Mouse (Mus musculus) liver, adult 2 months (tissue): Measurements from ENCODE around the gene Gabra5. TPM values are rescaled to one million over a fixed set of nuclear protein-coding genes. Genes with fewer than 3 reads are reported as not detected.

Experiments used
- DNase-seq: peaks from one replicate; pipeline ENCODE4 v3.0.0-alpha.2; 2011; ENCODE audit warnings: low read depth, low spot score; ENCODE audit errors: extremely low read depth
- H3K27ac ChIP-seq: fragments of 200-500 bp; replicated peaks from 2 replicates; pipeline ENCODE4 v1.5.1; 2012; ENCODE audit warnings: low read depth, mild to moderate bottlenecking, control low read depth, inconsistent platforms, low read length; ENCODE audit not compliant: insufficient read depth
- H3K27me3 ChIP-seq: fragments of 200-500 bp; 2 replicates; pipeline ENCODE4 v1.6.1; 2012; ENCODE audit warnings: mild to moderate bottlenecking, moderate library complexity, low read length, inconsistent platforms; ENCODE audit not compliant: control insufficient read depth, insufficient read depth
- H3K36me3 ChIP-seq: fragments of 200-500 bp; 2 replicates; pipeline ENCODE4 v1.6.1; 2012; ENCODE audit warnings: low read length, inconsistent platforms; ENCODE audit not compliant: control insufficient read depth, insufficient read depth
- H3K4me1 ChIP-seq: fragments of 200-500 bp; 2 replicates; pipeline ENCODE4 v1.6.1; 2011; ENCODE audit warnings: low read length; ENCODE audit not compliant: control insufficient read depth, insufficient read depth
- H3K4me3 ChIP-seq: fragments of 200-500 bp; 2 replicates; pipeline ENCODE4 v1.5.1; 2011; ENCODE audit warnings: low read depth, mild to moderate bottlenecking, control low read depth, low read length, moderate library complexity; ENCODE audit not compliant: insufficient read depth
- H3K79me2 ChIP-seq: fragments of 200-500 bp; 2 replicates; pipeline ENCODE4 v1.6.1; 2012; ENCODE audit warnings: inconsistent platforms, mild to moderate bottlenecking, low read length, moderate library complexity; ENCODE audit not compliant: control insufficient read depth, insufficient read depth
- H3K9ac ChIP-seq: fragments of 200-500 bp; 2 replicates; pipeline ENCODE4 v1.6.1; 2012; ENCODE audit warnings: low read depth, mild to moderate bottlenecking, control low read depth, inconsistent platforms, low read length
- CTCF ChIP-seq: fragments of 200-500 bp; IDR thresholded peaks from 2 replicates; pipeline ENCODE4 v1.5.1; 2011; ENCODE audit warnings: low read depth, low read length, control low read depth
- POLR2A ChIP-seq: fragments of 200-500 bp; IDR thresholded peaks from 2 replicates; pipeline ENCODE4 v1.6.1; 2011; ENCODE audit warnings: low read length, control low read depth; ENCODE audit not compliant: insufficient read depth; ENCODE audit errors: extremely low read depth
- whole genome bisulfite sequencing: fragments of 180-500 bp; shearing (Covaris S2); methylation state at CpG from one replicate; pipeline ENCODE4 v1.1.7; 2018; 5-methylcytosine and 5-hydroxymethylcytosine counted together
- polyA plus RNA-seq: library from polyadenylated mRNA; depleted of rRNA; stranded (reverse); fragments of >200 nt; gene quantifications from 2 replicates; pipeline ENCODE4 v1.2.3, GENCODE M21; 2012; rRNA removed
- total RNA-seq: library from RNA; depleted of rRNA; stranded (reverse); fragments of >200 nt; gene quantifications from 2 replicates; pipeline ENCODE4 v1.2.3, GENCODE M21; 2014; rRNA removed

The Gabra5 gene
- total RNA-seq (not detected in 2 replicates), polyA plus RNA-seq (not detected in 2 replicates)

DNA sequence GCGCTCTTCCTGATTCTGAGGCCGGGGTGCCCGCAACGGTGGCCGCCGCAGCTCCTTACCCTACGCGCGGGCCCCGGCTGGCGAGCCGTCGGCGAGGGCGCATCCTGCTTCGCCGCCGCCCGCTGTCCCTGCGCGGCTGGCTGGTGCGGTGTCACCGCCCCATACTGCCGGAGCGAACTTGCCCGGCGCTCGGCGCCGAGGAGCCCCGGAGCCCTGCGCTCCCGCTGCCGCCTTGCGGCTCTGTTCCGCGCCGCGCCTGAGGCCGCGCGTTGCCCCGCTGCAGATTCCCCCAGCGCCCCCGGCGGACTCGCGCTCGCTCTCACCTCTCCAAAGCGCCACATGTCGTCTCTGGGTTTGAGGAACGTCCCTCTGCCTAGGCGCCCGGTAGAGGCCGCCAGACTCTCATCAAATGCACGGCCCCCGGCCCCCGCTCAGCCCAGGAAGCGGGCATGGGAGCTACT lies at the start of gene Gabra5:
Gene Gabra5, minus strand, starts transcription at position 379 of the 461 bp plus-strand sequence.
- no peak within 1 kb of the TSS for H3K27ac ChIP-seq
- no peak for DNase-seq
- H3K27me3 ChIP-seq: peaks cover 6% of the 10 kb centered on the region; the same call in 1 of the 2 replicates
- 2% methylated on average over 58 of the region's 59 CpGs for WGBS
- TF ChIP-seq CTCF (no peak), POLR2A (no peak)
- no peak within 1 kb of the TSS for H3K4me3 ChIP-seq
- H3K4me1 ChIP-seq: no peaks in the 10 kb centered on the region
- H3K79me2 ChIP-seq: no peaks in the 10 kb centered on the region
- H3K36me3 ChIP-seq: no peaks in the 10 kb centered on the region
- H3K9ac ChIP-seq: no peak within 1 kb of the TSS

DNA sequence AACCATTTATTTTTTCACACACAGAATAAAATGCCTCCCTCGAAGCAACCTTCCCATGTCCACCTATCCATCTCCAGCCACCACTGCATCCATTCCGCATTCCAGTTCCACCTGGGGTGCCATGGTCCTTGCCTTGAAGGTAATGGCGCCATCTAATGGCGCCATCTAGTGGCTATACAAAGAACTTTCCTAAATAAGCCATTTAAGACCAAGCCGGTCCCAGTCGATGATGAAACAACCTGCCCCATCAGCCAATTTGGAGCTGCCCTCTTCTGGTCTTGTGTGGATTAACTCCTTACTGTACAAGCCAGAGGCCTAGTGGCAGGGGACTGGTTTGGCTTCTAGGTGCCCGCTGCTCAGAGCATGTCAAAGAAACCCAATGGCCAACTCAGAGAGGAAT lies 28.7 kb upstream of the Gabra5 start:
- no peaks in the 10 kb centered on the region for H3K4me1 ChIP-seq
- no peaks in the 10 kb centered on the region for H3K36me3 ChIP-seq
- H3K9ac ChIP-seq: no peak overlapping the region
- H3K4me3 ChIP-seq: no peak overlapping the region
- DNase-seq: peak; percentile 50
- H3K27me3 ChIP-seq: no peaks in the 10 kb centered on the region; the same call in 1 of the 2 replicates
- no peaks in the 10 kb centered on the region for H3K79me2 ChIP-seq
- no peak overlapping the region for H3K27ac ChIP-seq
- WGBS: 20% methylated on average over 7 of the region's 7 CpGs
- peak; percentile 44 for TF ChIP-seq CTCF
- no peak for TF ChIP-seq POLR2A

DNA sequence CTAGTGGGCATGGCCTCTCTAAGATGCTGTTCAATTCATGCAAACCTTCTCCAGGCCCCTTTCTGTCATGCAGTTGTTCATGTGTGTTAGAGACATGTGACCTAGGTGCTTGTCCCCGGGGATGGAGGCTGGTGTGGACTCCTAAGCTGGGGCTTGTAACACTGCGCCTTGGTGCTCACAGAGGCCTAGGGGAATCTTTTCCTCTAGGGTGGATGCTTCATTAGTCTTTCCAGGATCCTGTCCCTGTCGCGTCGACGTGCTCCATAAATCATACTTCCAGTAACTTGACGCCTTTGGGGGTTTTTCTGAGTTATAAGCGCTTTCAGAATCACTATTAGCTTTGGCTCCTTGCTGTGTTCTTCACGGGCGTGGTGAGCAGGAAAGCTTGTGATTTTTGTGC lies 22.8 kb upstream of the Gabra5 start:
- H3K4me1 ChIP-seq: no peaks in the 10 kb centered on the region
- no peak overlapping the region for H3K27ac ChIP-seq
- no peaks in the 10 kb centered on the region for H3K79me2 ChIP-seq
- no peaks in the 10 kb centered on the region for H3K36me3 ChIP-seq
- no peak overlapping the region for H3K4me3 ChIP-seq
- H3K27me3 ChIP-seq: no peaks in the 10 kb centered on the region
- WGBS: 82% methylated on average over 10 of the region's 10 CpGs
- DNase-seq: no peak
- TF ChIP-seq POLR2A (no peak), CTCF (no peak)
- H3K9ac ChIP-seq: no peak overlapping the region

DNA sequence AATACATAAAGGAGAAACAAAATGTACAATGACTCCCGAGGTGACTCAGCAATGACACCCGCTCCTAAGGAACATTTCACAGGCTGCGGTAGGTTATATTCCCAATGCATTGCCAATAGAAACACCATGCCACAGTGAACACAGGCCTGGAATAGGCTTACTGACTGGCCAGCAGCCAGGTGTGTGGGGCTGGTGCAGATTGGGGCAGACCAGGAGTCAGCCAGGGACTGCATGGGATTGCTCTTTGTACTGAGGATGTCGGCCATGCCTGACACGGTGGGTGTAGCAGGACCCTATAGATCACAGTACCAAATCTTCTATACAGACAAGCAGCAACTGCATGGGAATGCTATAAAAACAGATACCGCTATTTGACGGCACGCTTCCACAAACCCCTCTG lies 20.1 kb upstream of the Gabra5 start:
- Histone ChIP-seq H3K79me2 (no peaks in the 10 kb centered on the region), H3K4me1 (no peaks in the 10 kb centered on the region), H3K36me3 (no peaks in the 10 kb centered on the region), H3K27ac (no peak overlapping the region), H3K9ac (no peak overlapping the region), H3K4me3 (no peak overlapping the region), H3K27me3 (no peaks in the 10 kb centered on the region)
- DNase-seq: no peak
- WGBS: 92% methylated on average over 8 of the region's 8 CpGs
- no peak for TF ChIP-seq POLR2A
- no peak for TF ChIP-seq CTCF

DNA sequence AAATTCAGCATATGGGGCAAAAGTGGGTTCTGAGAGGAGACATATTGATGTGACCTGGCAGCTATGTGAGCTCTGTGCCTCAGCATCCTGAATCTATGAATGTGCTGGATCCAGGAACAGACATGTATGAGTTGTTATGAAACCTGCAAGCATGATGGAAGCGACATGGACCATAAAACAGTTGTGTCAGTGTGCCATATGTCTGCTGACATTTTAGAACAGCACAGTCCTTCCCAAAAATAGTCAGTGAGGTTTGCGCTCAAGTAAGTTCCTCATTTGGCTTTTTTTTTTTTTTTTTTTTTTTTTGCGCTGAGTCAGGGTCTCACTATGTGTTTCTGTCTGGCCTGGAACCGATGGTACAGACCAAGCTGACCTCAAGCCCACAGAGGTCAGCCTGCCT lies 19.6 kb upstream of the Gabra5 start:
- H3K27ac ChIP-seq: no peak overlapping the region
- H3K4me1 ChIP-seq: no peaks in the 10 kb centered on the region
- no peaks in the 10 kb centered on the region for H3K27me3 ChIP-seq
- no peaks in the 10 kb centered on the region for H3K36me3 ChIP-seq
- TF ChIP-seq POLR2A (no peak), CTCF (no peak)
- DNase-seq: no peak
- H3K9ac ChIP-seq: no peak overlapping the region
- H3K79me2 ChIP-seq: no peaks in the 10 kb centered on the region
- 81% methylated on average over 4 of the region's 4 CpGs for WGBS
- H3K4me3 ChIP-seq: no peak overlapping the region

DNA sequence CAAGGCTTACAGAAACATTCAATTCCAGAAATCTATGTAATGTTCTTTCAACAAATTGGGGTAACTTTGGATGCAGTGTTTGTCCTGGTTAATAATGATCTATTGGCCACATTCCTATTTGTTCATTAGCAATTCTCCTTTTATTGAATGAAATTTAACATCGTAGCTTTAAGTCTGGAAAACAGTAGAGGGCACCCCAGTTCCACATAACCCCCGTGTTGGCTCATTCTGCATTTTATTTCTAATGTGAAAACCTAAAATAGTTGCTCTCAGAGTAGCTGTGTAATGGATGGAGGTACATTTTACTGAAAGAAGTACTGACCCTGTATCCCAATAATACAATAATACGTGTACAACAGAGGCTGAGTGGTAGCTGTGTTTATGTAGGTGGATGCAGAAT lies 3.1 kb upstream of the Gabra5 start:
- Histone ChIP-seq H3K4me1 (no peaks in the 10 kb centered on the region), H3K27ac (no peak overlapping the region), H3K9ac (no peak overlapping the region), H3K79me2 (no peaks in the 10 kb centered on the region), H3K27me3 (peaks cover 6% of the 10 kb centered on the region; the same call in 1 of the 2 replicates), H3K4me3 (no peak overlapping the region), H3K36me3 (no peaks in the 10 kb centered on the region)
- 22% methylated on average over 3 of the region's 3 CpGs for WGBS
- peak; percentile 28 for DNase-seq
- peak; percentile 22; the same call in 1 of the 2 replicates for TF ChIP-seq CTCF
- TF ChIP-seq POLR2A: no peak
